Mouse (Mus musculus): ENCODE measurements around the gene 4930596D02Rik.

The 4930596D02Rik gene

DNA sequence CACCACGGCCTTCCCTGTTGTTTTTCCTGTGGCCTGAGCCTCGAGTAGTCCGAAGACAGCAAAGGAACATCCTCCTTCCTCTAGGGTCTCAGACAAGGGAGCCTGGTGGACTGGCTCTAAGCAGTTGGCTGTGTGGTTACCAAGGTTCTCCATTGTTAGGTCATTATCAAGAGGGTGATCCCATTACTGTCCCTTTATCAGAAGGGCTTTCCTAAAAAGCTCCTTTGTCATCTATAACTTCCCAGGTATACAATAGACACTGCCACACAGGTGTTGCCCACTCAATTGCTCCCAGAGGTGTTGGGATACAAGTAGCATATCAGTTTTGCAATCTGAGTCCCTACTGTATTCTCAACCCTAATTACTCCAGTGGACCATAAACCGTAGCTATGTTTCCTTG, at the start of gene 4930596D02Rik:
Gene 4930596D02Rik (minus strand): TSS at position 101 of the 400 bp plus-strand sequence.
- DNase-seq: no peak

DNA sequence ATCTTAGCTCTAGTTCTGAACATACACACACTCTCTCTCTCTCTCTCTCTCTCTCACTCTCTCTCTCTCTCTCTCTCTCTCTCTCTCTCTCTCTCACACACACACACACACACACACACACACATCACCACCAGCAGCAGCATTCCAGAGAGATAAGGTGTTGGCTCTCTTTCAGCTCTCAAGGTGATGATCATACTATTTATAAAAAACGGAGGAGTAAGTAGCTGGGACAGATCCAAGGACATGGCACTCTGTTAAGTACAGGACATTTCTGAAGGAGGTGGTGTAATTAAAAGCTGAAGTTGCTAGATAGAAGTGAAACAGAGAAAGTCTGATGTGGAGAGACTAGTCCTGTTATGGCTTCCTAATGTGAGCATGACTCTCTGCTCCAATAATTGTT, 41.5 kb upstream of the 4930596D02Rik start:
- DNase-seq: no peak

- no peak for DNase-seq
Measured at GRCm38 (mm10) chr14:35845271-35845670, 33.5 kb upstream of the 4930596D02Rik start.

DNA sequence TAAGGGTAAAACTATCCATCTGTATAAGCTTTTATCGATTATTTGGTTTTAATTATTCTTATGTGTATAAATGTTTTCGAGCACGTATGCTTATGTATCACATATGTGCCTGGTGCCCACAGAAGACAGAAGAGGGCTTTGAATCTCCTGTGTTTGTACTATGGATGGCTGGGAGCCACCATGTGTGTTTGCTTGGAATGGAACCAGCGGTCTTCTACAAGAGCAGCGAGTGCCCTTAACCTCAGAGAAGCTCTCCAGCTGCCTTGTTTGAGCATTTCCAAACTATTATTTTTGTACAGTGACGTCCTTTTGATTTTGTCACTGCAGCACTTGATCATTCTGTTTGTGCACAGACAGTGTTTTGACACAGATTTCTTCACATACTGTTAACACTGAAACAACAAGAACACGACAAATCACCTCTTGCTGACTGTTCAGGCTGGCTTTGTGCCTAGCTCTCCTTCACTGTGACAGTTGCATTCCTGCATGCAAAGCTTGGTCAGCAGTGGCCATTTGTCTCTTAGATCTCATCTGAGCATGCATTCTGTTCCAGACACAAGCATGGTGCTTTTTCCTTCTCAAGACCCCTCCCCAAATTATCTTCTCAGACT, 30.4 kb upstream of the 4930596D02Rik start:
- no peak for DNase-seq

DNA sequence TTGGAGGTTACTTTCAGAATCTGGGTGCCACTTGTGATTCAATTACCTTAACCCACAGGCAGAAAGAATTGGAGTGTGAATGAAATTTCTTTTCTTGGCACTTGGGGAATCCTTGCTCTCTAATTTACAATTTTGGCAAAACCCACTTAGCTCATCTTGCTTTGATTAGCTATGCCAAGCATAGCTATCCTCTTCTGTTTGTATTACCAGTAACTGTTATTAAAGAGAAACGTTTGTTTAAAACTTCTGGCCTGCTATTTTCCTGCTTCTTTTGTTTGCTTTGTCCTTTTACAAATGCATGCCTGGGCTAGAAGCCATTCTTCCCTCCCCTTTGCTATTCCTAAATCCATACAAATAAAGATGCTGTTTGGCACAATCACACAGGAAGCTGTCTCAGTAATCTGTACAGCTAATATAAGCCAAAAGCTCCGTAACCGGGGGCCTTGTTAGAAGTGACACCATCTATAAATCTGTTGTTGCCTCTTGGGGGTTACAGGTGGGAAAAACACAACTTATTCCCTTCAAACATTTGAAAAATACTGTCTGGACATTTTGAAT, 19.0 kb downstream of the 4930596D02Rik start:
- no peak for DNase-seq

DNA sequence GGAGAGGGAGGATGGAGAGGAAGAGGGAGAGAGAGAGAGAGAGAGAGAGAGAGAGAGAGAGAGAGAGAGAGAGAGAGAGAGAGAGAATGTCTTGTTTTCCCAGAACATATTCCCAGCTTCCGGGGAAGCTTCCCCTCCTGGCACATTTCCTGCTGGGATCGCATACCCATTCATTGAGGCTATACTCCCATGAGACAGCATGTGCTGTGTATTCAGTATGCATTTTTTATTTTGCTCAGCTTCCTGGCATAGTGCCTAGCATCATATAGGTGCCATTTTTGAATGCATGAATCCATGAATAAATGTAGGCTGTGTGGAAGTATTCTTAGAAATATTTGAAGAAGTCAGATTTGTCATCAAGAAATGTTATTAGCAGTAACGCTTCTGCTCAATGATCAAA, 31.7 kb downstream of the 4930596D02Rik start:
- no peak for DNase-seq

DNA sequence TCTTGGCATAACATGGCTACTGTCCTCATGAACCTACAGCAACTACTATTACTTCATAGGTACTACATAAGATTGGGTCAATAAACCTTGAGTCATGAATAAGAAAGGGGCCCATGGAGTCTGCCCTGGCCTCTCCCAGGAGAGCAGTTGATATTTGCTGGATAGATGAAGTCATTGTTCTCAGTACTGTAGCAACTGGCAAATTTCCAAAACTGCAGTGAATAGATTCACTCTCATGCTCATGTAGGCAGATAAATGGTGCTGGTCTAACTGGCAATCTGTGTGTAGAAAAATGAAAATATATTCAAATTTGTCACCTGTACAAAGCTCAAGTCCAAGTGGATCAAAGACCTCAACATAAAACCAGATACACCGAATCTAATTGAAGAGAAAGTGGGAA, 38.5 kb downstream of the 4930596D02Rik start:
- DNase-seq: no peak
